Mouse (Mus musculus): ENCODE measurements around the gene Agbl1. TPM values are rescaled to one million over a fixed set of nuclear protein-coding genes. Genes with fewer than 3 reads are reported as not detected.
A peak's percentile ranks its signal among the peaks of the same experiment; 100 is the strongest.

The Agbl1 gene
- polyA plus RNA-seq, 1 experiment from 2014 or later: not detected

DNA sequence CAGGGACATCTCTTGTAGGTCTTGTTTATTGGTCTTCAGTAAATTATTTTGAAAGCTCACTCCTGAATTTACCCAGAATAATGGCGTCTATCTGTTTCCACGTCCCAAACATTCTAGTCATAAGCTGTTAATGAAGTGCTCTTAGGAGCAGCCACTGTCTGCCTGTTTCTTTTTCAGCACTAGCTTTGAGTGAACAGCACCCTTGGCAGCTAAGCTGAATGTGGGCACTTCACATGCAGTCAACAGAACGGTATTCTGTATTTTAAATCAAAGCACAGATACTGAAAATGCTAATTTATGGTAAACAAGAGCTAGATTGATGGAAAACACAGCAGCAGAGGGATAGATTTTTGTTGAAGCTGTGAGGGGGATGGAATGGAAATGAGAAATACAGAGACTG is 294.6 kb downstream of the Agbl1 start:
- no peak for DNase-seq (ENCODE audit: extremely low spot score, low spot score)
- WGBS: 58% methylated on average over 3 of the region's 3 CpGs

DNA sequence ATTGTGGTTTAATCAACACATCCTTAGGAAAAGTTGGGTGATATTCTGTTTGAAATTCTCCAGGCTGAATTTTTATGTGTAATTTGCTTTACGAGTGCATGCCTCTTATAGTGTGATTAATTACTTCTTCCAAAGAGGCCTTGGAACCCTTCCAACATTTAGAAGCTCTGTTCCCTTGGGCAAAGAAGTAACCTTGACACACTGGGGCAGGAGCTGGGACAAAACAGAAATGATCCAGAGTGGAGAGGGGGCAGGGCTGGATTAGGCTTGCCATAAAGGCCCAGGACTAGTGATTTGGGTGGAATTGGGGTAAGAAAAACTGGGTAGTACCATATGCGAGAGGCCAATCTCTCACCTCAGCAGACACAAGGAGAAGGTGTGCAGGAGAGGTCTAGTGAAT is 316.8 kb downstream of the Agbl1 start:
- no peaks in the 10 kb centered on the region for H3K9me3 ChIP-seq
- no peak for DNase-seq (ENCODE audit: extremely low spot score, low spot score)
- H3K36me3 ChIP-seq (replicated peaks): no peaks in the 10 kb centered on the region
- no peak overlapping the region for H3K27ac ChIP-seq
- H3K27me3 ChIP-seq (ENCODE audit: poor library complexity, severe bottlenecking): no peaks in the 10 kb centered on the region
- 81% methylated on average over 2 of the region's 2 CpGs for WGBS
- no peak overlapping the region for H3K4me3 ChIP-seq
- H3K4me1 ChIP-seq: peaks cover 4% of the 10 kb centered on the region; the same call in 1 of the 2 replicates

More for the DNA sequence above, 294.6 kb downstream of the Agbl1 start:
- Histone ChIP-seq H3K36me3 (replicated peaks) (no peaks in the 10 kb centered on the region), H3K4me1 (no peaks in the 10 kb centered on the region), H3K27me3 (ENCODE audit: poor library complexity, severe bottlenecking) (no peaks in the 10 kb centered on the region), H3K9me3 (no peaks in the 10 kb centered on the region), H3K27ac (no peak overlapping the region), H3K4me3 (no peak overlapping the region)

DNA sequence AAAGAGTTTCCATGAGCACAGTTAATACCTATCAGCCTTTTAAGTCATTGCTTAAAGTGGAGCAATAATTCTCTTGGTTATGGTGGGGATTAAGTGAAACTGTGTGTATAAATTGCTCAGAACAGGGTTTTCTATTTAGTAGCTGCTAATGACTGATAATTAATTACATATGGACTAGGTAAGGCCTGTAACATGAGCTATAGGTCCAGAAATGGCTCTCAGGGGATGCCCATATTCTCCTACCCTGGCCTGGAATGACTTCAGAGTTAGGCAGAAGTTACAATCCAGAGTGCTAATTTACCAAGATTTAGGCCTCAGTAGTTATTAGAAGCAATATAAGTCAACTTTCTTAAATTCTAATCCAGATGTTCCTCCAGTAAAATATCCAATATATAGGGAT is 317.6 kb downstream of the Agbl1 start:
- DNase-seq (ENCODE audit: extremely low spot score, low spot score): no peak

DNA sequence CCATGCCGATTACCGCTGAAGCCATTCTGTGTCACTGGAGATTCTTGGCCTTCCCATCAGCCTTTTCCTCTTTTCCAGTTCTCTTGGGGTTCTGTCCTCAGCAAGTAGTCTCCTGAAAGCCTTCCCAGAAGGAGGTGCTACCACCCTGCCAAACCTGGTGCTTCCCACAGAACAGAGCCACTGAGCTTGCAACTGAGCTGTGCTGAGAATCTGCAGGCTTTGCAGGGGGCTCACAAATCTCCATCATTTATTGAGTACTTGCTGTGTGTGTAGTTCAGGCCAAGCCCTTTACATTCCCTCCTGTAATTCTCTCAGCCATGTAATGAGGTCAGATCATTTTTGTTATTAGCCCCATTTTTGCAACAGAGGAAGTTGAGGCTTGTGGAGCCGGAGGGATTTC is 322.2 kb downstream of the Agbl1 start:
- 96% methylated on average over 3 of the region's 3 CpGs for WGBS
- H3K36me3 ChIP-seq (replicated peaks): no peaks in the 10 kb centered on the region
- no peak overlapping the region for H3K27ac ChIP-seq
- H3K4me3 ChIP-seq: no peak overlapping the region
- H3K4me1 ChIP-seq: no peaks in the 10 kb centered on the region; the same call in 1 of the 2 replicates
- DNase-seq (ENCODE audit: extremely low spot score, low spot score): no peak
- H3K9me3 ChIP-seq: no peaks in the 10 kb centered on the region
- no peaks in the 10 kb centered on the region for H3K27me3 ChIP-seq (ENCODE audit: poor library complexity, severe bottlenecking)

More for the DNA sequence above, 317.6 kb downstream of the Agbl1 start:
- no peak overlapping the region for H3K4me3 ChIP-seq
- H3K27me3 ChIP-seq (ENCODE audit: poor library complexity, severe bottlenecking): no peaks in the 10 kb centered on the region
- no peaks in the 10 kb centered on the region for H3K9me3 ChIP-seq
- no peaks in the 10 kb centered on the region for H3K36me3 ChIP-seq (replicated peaks)
- H3K27ac ChIP-seq: no peak overlapping the region
- peaks cover 4% of the 10 kb centered on the region; the same call in 1 of the 2 replicates for H3K4me1 ChIP-seq

DNA sequence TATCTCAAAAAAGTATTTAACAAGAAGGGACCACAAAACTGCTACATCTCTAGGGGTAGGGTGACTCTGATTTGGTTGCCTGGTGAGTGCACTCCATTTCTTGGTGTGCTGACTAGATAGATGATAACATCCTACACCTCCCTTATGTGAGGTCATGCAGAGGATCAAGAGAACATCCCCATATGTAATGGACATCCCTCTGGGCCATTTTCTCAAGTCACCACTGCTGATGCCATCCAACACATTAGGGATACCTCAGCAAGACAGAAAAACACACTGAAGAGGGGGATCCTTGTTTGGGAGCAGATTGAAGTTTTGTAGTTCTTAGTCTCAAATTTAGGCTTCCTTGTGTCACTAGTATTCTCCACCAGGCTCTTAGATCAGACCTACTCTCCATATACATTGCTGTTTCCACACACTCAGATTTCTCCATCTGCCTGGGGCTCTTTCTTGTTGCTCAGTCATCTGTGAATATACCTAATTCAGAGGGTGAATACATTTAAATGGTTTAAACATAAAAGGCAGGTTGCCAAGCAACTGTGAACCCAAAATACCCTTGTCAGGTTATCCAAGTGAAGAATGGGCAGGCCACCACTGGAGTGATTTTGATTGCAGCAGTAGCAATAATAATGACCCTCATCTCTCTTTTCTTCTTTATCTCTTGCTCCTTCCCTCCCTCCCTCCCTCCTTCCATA is 331.0 kb downstream of the Agbl1 start:
- DNase-seq (ENCODE audit: extremely low spot score, low spot score): peak; percentile 54
- H3K4me1 ChIP-seq: peaks cover 33% of the 10 kb centered on the region
- H3K27ac ChIP-seq: peak overlapping the region; percentile 75; the same call in 1 of the 2 replicates
- H3K9me3 ChIP-seq: no peaks in the 10 kb centered on the region
- no peaks in the 10 kb centered on the region for H3K36me3 ChIP-seq (replicated peaks)
- H3K4me3 ChIP-seq: no peak overlapping the region
- H3K27me3 ChIP-seq (ENCODE audit: poor library complexity, severe bottlenecking): peaks cover 7% of the 10 kb centered on the region; the same call in 1 of the 2 replicates

DNA sequence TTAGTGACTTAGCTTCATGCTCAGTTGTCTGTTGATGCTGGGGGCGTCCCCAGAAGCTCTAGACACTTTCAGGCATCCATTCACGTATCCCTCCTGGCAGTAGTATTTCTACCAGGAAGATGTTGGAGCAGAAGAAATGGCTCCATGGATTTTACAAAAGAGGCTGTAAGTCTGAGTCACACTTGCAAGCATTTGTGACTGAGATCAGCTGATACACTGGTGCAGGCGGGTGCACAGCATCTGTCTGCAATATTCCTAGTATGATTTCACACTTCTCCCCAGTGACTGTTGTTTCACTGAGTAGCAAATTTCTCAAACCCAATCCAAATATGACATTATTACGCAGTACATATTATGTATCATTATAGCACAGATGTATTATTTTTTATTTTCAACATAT is 332.8 kb downstream of the Agbl1 start:
- H3K4me1 ChIP-seq: peaks cover 33% of the 10 kb centered on the region
- no peak overlapping the region for H3K4me3 ChIP-seq
- no peak overlapping the region for H3K27ac ChIP-seq
- WGBS: 90% methylated on average over 4 of the region's 4 CpGs
- no peak for DNase-seq (ENCODE audit: extremely low spot score, low spot score)
- peaks cover 7% of the 10 kb centered on the region; the same call in 1 of the 2 replicates for H3K27me3 ChIP-seq (ENCODE audit: poor library complexity, severe bottlenecking)
- H3K36me3 ChIP-seq (replicated peaks): no peaks in the 10 kb centered on the region
- H3K9me3 ChIP-seq: no peaks in the 10 kb centered on the region

DNA sequence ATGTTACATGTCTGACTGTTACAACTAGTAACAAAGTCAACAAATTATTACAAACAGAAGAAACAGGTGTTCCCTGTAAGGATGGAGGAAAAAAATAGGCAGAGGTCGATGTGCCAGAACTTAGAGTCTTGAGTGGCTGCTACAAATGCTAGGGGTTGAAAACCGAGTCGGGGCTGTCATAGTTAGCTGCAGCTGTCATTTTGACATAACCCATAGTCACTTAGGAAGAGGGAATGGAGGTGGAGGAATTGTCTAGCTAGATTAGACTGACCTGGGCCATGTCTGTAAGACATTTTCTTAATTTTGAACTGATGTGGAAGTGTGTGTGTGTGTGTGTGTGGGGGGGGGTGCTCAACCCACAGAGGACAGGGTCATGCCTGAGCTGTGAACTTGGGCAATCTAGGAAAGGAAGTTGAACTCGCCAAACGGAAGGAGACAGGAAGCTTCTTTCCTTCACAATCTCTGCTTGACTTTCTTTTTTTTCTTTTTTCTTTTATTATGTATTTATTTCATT is 364.9 kb downstream of the Agbl1 start:
- H3K4me1 ChIP-seq: peaks cover 4% of the 10 kb centered on the region; the same call in 1 of the 2 replicates
- no peak overlapping the region for H3K4me3 ChIP-seq
- no peaks in the 10 kb centered on the region for H3K36me3 ChIP-seq (replicated peaks)
- no peaks in the 10 kb centered on the region for H3K9me3 ChIP-seq
- DNase-seq (ENCODE audit: extremely low spot score, low spot score): no peak
- no peak overlapping the region for H3K27ac ChIP-seq
- no peaks in the 10 kb centered on the region for H3K27me3 ChIP-seq (ENCODE audit: poor library complexity, severe bottlenecking)
- 85% methylated on average over 5 of the region's 5 CpGs for WGBS

DNA sequence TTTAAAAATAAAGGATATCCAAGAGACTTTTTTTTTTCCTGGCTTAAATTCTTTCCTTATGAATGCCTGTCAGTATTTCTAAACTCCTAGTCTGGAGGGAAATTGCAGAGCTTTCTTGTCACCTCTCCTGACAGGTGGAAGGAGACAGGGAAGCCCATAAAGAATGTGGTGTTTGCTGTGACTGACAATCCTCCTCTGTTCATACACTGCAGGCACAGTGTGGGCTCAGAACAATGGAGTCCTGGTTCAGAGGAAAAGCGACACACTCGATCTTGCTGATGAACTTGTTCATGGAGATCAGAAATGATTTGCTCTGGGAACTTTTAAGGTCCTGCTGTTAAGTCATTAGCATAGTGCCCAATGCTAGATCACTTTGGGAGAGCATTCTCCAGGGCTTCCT is 368.1 kb downstream of the Agbl1 start:
- Histone ChIP-seq H3K27ac (no peak overlapping the region), H3K4me3 (no peak overlapping the region), H3K36me3 (replicated peaks) (no peaks in the 10 kb centered on the region), H3K9me3 (no peaks in the 10 kb centered on the region), H3K27me3 (ENCODE audit: poor library complexity, severe bottlenecking) (no peaks in the 10 kb centered on the region), H3K4me1 (peaks cover 4% of the 10 kb centered on the region; the same call in 1 of the 2 replicates)
- DNase-seq (ENCODE audit: extremely low spot score, low spot score): no peak
- WGBS: 43% methylated on average over 2 of the region's 2 CpGs

DNA sequence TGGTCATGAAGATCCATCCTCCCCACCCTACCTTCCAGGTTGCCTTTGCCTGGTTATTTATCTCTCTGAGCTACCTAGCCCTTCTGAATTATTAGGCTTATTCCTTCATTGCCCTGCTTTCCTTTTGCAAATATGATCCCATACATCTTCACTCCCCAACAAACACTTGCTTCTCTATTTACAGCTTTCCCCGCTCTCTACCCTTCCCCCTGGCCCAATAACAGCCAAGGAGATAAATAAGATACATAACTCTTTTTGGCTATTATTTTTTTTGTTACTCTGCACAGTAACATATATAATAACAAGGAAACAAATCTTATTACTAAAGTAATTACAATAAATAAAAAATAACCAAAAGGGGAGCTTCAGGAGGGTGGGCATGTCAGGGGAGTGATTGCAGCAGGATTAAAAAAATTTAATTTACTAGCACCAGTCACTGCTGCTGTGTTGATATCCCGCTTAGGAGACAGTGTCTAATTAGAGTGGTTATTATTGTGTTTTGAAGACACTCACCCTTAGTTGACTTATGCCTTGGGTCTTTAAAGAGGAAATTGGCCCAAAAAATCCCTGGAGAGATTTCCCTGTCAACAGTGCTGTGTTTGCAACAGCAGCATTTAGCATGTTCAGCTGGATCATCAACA is 370.5 kb downstream of the Agbl1 start:
- Histone ChIP-seq H3K36me3 (replicated peaks) (no peaks in the 10 kb centered on the region), H3K27me3 (ENCODE audit: poor library complexity, severe bottlenecking) (no peaks in the 10 kb centered on the region), H3K27ac (no peak overlapping the region), H3K4me1 (peaks cover 4% of the 10 kb centered on the region; the same call in 1 of the 2 replicates), H3K4me3 (no peak overlapping the region), H3K9me3 (no peaks in the 10 kb centered on the region)
- no peak for DNase-seq (ENCODE audit: extremely low spot score, low spot score)
- WGBS: 78% methylated on average over 2 of the region's 2 CpGs

DNA sequence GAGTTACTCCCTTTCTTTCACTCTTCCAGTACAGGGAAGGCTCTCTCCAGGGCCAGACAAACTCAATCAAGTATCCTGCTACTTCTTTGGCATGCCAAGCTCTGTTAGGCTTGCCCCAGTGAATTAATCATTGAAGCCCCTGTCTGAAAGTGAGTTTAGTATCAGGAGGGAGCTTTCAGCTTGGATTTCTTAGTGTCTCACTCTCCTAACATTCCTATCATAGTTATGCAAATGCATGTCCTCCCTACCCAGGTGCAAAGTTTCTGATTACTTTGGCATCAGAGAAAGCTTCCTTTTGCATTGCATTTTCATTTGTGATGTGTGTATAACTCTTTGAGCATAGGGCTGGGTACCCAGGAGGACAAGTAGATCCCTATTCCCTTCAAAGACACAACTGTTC is 399.8 kb downstream of the Agbl1 start:
- Histone ChIP-seq H3K36me3 (replicated peaks) (no peaks in the 10 kb centered on the region), H3K27ac (no peak overlapping the region), H3K9me3 (no peaks in the 10 kb centered on the region), H3K4me1 (no peaks in the 10 kb centered on the region; the same call in 1 of the 2 replicates), H3K4me3 (no peak overlapping the region), H3K27me3 (ENCODE audit: poor library complexity, severe bottlenecking) (no peaks in the 10 kb centered on the region)
- no peak for DNase-seq (ENCODE audit: extremely low spot score, low spot score)

DNA sequence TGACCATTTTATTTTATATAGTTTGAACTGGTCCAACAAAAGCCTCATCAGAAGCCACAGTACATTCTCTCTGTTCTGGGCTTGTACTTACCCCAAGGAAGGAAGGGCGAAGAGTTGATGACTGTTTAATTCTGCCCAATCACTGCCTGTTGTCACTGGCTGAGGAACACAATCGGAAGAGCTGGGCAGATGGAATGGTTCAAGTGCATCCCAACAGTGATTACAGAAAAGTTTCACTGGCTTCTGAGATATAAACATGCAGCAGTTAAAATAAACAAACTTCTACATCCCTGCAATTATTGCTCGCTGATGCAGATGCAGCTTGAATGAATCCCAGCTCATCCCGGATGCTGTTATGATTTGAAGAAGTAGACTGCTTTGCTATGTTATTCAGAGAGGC is 421.3 kb downstream of the Agbl1 start:
- Histone ChIP-seq H3K4me1 (no peaks in the 10 kb centered on the region), H3K36me3 (replicated peaks) (no peaks in the 10 kb centered on the region), H3K9me3 (no peaks in the 10 kb centered on the region), H3K4me3 (no peak overlapping the region), H3K27ac (no peak overlapping the region), H3K27me3 (ENCODE audit: poor library complexity, severe bottlenecking) (no peaks in the 10 kb centered on the region)
- WGBS: 95% methylated on average over 4 of the region's 4 CpGs
- DNase-seq (ENCODE audit: extremely low spot score, low spot score): no peak

DNA sequence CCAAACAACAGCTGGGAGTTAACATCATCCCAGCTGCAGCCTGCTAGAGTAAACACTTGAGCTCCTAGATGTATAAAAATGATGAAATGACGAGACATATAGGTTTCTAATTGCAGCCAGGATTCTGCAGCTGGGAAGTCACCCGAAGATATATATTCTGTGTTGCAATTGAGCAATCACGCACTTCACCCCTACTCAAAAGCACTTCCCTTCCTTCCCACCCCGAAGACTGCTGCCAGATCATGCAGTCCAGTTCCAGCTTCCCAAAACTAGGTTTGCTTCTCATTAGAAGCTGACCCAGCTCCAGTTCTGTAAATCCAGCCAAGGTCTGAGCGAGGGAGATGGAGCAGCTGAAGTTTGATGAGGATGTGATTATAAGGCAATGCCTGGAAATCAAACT is 431.4 kb downstream of the Agbl1 start:
- H3K27ac ChIP-seq: no peak overlapping the region
- WGBS: 89% methylated on average over 5 of the region's 5 CpGs
- H3K4me3 ChIP-seq: no peak overlapping the region
- H3K27me3 ChIP-seq (ENCODE audit: poor library complexity, severe bottlenecking): no peaks in the 10 kb centered on the region
- H3K4me1 ChIP-seq: no peaks in the 10 kb centered on the region
- no peak for DNase-seq (ENCODE audit: extremely low spot score, low spot score)
- no peaks in the 10 kb centered on the region for H3K9me3 ChIP-seq
- no peaks in the 10 kb centered on the region for H3K36me3 ChIP-seq (replicated peaks)

DNA sequence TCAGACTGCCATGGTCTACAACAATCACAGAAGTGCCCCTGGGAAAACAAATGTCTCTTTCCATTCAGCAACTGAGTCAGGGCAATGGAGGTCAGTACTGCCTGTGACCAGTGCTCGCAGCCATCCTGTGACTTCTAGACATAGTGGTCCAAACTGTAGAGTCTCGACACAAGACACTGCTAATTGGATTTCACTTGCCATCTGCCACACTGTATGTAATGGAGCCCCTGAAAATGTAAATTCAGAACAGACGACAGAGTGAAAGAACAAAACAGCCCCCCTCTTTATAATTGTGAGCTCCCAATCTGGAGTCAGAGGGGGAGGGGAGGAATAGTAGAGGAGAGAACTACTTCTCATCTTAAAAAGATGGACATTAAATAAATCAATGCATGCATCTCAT is 445.2 kb downstream of the Agbl1 start:
- Histone ChIP-seq H3K27me3 (ENCODE audit: poor library complexity, severe bottlenecking) (no peaks in the 10 kb centered on the region), H3K4me1 (no peaks in the 10 kb centered on the region), H3K27ac (no peak overlapping the region), H3K4me3 (no peak overlapping the region), H3K9me3 (no peaks in the 10 kb centered on the region), H3K36me3 (replicated peaks) (no peaks in the 10 kb centered on the region)
- WGBS: 75% methylated on average over 3 of the region's 3 CpGs
- DNase-seq (ENCODE audit: extremely low spot score, low spot score): no peak

All from forebrain, embryonic 10.5 days (tissue).